Mouse (Mus musculus): ENCODE results near the gene Zic1.

Zic1 gene

GRCm38 (mm10) chr9:91354434-91355269 lies 11.0 kb downstream of the Zic1 start:
- no peak for TF ChIP-seq GATA4 (IDR thresholded peaks at IDR 0.05; ENCODE audit: insufficient replicate concordance, low read length)

GRCm38 (mm10) chr9:91353551-91354433 lies 11.8 kb downstream of the Zic1 start:
- no peak for TF ChIP-seq GATA4 (IDR thresholded peaks at IDR 0.05; ENCODE audit: insufficient replicate concordance, low read length)

- TF ChIP-seq GATA4 (IDR thresholded peaks at IDR 0.05; ENCODE audit: insufficient replicate concordance, low read length), result no peak
These were observed 12.8 kb downstream of the Zic1 start for GRCm38 (mm10) chr9:91352786-91353185.

GRCm38 (mm10) chr9:91351961-91352411 lies 13.6 kb downstream of the Zic1 start:
- TF ChIP-seq GATA4 (IDR thresholded peaks at IDR 0.05; ENCODE audit: insufficient replicate concordance, low read length), result no peak

- no peak for TF ChIP-seq GATA4 (IDR thresholded peaks at IDR 0.05; ENCODE audit: insufficient replicate concordance, low read length)
These were observed 14.2 kb downstream of the Zic1 start for GRCm38 (mm10) chr9:91351361-91351760.

- TF ChIP-seq GATA4 (IDR thresholded peaks at IDR 0.05; ENCODE audit: insufficient replicate concordance, low read length), result no peak
These were observed 14.7 kb downstream of the Zic1 start for GRCm38 (mm10) chr9:91350861-91351291.

- no peak for TF ChIP-seq GATA4 (IDR thresholded peaks at IDR 0.05; ENCODE audit: insufficient replicate concordance, low read length)
These were observed 15.3 kb downstream of the Zic1 start for GRCm38 (mm10) chr9:91350211-91350791.

- TF ChIP-seq GATA4 (IDR thresholded peaks at IDR 0.05; ENCODE audit: insufficient replicate concordance, low read length), result no peak
These were observed 16.9 kb downstream of the Zic1 start for GRCm38 (mm10) chr9:91348746-91349145.

- TF ChIP-seq GATA4 (IDR thresholded peaks at IDR 0.05; ENCODE audit: insufficient replicate concordance, low read length), result no peak
These were observed 18.0 kb downstream of the Zic1 start for GRCm38 (mm10) chr9:91347591-91347990.
